Mouse (Mus musculus) liver, postnatal 0 days (tissue): ENCODE data around the gene Sbk3.

Experiments
- CTCF ChIP-seq: sonication (generic); IDR thresholded peaks from 2 replicates; pipeline ENCODE4 v1.5.1; 2016; ENCODE audit warnings: antibody characterized with exemption, low read depth
- EP300 ChIP-seq: IDR thresholded peaks from 2 replicates; pipeline ENCODE4 v1.6.1; 2016; ENCODE audit warnings: antibody characterized with exemption, low read depth, mild to moderate bottlenecking

- peak; percentile 31; the same call in 1 of the 2 replicates for TF ChIP-seq CTCF
- TF ChIP-seq EP300 = no peak
Observed at GRCm38 (mm10) chr7:4922931-4923565, 47.9 kb downstream of the Sbk3 start.
